Mouse (Mus musculus) heart, embryonic 12.5 days (tissue): Measurements from ENCODE around the gene Zfp143. TPM values are rescaled to one million over a fixed set of nuclear protein-coding genes. Genes with fewer than 3 reads are reported as not detected.
"Not testable (repeated sequence)": the region's sequence is repeated elsewhere in the genome, so short reads cannot be mapped to it uniquely, and the experiment has no call there.

Experiments
- ATAC-seq: fragments of 200-750 bp; cut with Nextera tagmentation; 2 replicates; pipeline ENCODE4 v1.8.0; 2017; ENCODE audit warnings: moderate TSS enrichment, moderate library complexity; ENCODE audit not compliant: insufficient number of reproducible peaks, low FRiP score
- H3K27ac ChIP-seq: fragments of 300-500 bp; sonication (generic); 2 replicates; pipeline ENCODE4 v1.5.1; 2016; ENCODE audit warnings: mild to moderate bottlenecking, moderate library complexity; ENCODE audit not compliant: poor library complexity, severe bottlenecking
- H3K27me3 ChIP-seq: fragments of 300-500 bp; sonication (generic); replicated peaks from 2 replicates; pipeline ENCODE4 v1.6.1; 2016; ENCODE audit warnings: mild to moderate bottlenecking, moderate library complexity
- H3K36me3 ChIP-seq: fragments of 300-500 bp; sonication (generic); 2 replicates; pipeline ENCODE4 v1.6.1; 2016; ENCODE audit warnings: mild to moderate bottlenecking, moderate library complexity
- H3K4me1 ChIP-seq: fragments of 300-500 bp; sonication (generic); replicated peaks from 2 replicates; pipeline ENCODE4 v1.6.1; 2016; ENCODE audit warnings: mild to moderate bottlenecking
- H3K4me2 ChIP-seq: fragments of 300-500 bp; sonication (generic); 2 replicates; pipeline ENCODE4 v1.6.1; 2016; ENCODE audit warnings: mild to moderate bottlenecking, moderate library complexity
- H3K4me3 ChIP-seq: fragments of 300-500 bp; sonication (generic); 2 replicates; pipeline ENCODE4 v1.5.1; 2016; ENCODE audit warnings: mild to moderate bottlenecking
- H3K9ac ChIP-seq: fragments of 300-500 bp; sonication (generic); 2 replicates; pipeline ENCODE4 v1.6.1; 2016; ENCODE audit warnings: mild to moderate bottlenecking, moderate library complexity
- H3K9me3 ChIP-seq: fragments of 300-500 bp; sonication (generic); replicated peaks from 2 replicates; pipeline ENCODE4 v1.6.1; 2016; ENCODE audit warnings: mild to moderate bottlenecking, moderate library complexity
- WGBS: fragments of 180-500 bp; shearing (Covaris S2); methylation state at CpG from one replicate; pipeline ENCODE4 v1.1.7; 2016; 5-methylcytosine and 5-hydroxymethylcytosine counted together
- polyA plus RNA-seq: library from polyadenylated mRNA; unstranded; fragments of >200 nt; fragmentation: Nextera tagmentation; extraction: Ambion mirVana; gene quantifications from 2 replicates; pipeline ENCODE4 v1.2.1, GENCODE M21; 2016

The Zfp143 gene
- polyA plus RNA-seq, 1 experiment from 2014 or later: 17.1 TPM

GRCm38 (mm10) chr7:110120157-110120784 is 59.3 kb downstream of the Zfp143 start:
- H3K9ac ChIP-seq: no peak overlapping the region
- peak overlapping the region; percentile 50 for H3K4me2 ChIP-seq
- no peak for ATAC-seq
- H3K27ac ChIP-seq: no peak overlapping the region
- H3K4me1 ChIP-seq: peaks cover 36% of the 10 kb centered on the region
- H3K4me3 ChIP-seq: 0 out of 2 replicates have a peak overlapping the region, but pooled peaks have one; percentile 10
- no peaks in the 10 kb centered on the region for H3K9me3 ChIP-seq
- no peaks in the 10 kb centered on the region for H3K36me3 ChIP-seq
- H3K27me3 ChIP-seq: no peaks in the 10 kb centered on the region
- WGBS: 75% methylated on average over 2 of the region's 2 CpGs

- peak overlapping the region; percentile 76 for H3K4me2 ChIP-seq
- peak overlapping the region; percentile 84 for H3K27ac ChIP-seq
- H3K9ac ChIP-seq: peak overlapping the region; percentile 68
- ATAC-seq: no peak
- no peaks in the 10 kb centered on the region for H3K9me3 ChIP-seq
- peak overlapping the region; percentile 93 for H3K4me3 ChIP-seq
- 5% methylated on average over 9 of the region's 9 CpGs for WGBS
- 0 out of 2 replicates have a peak, but pooled peaks cover under 1% of the 10 kb centered on the region for H3K36me3 ChIP-seq
- H3K27me3 ChIP-seq: no peaks in the 10 kb centered on the region
- H3K4me1 ChIP-seq: peaks cover 36% of the 10 kb centered on the region
These were observed 60.1 kb downstream of the Zfp143 start for GRCm38 (mm10) chr7:110121162-110121515.

GRCm38 (mm10) chr7:110121516-110122288 is 60.7 kb downstream of the Zfp143 start, which contains the start of gene Wee1:
Gene Wee1 (plus strand): TSS chr7:110122046.
- peak; percentile 98 for ATAC-seq
- Histone ChIP-seq H3K9ac (peak within 1 kb of the TSS; percentile 98), H3K9me3 (no peaks in the 10 kb centered on the region), H3K4me1 (peaks cover 34% of the 10 kb centered on the region), H3K36me3 (peaks cover 6% of the 10 kb centered on the region; the same call in 1 of the 2 replicates), H3K4me3 (peak within 1 kb of the TSS; percentile 93), H3K27me3 (no peaks in the 10 kb centered on the region), H3K4me2 (peak within 1 kb of the TSS; percentile 76), H3K27ac (peak within 1 kb of the TSS; percentile 97)
- under 1% methylated on average over 79 of the region's 81 CpGs for WGBS

GRCm38 (mm10) chr7:110122289-110122564 is 61.2 kb downstream of the Zfp143 start:
- Histone ChIP-seq H3K4me3 (peak overlapping the region; percentile 93), H3K27me3 (no peaks in the 10 kb centered on the region), H3K27ac (peak overlapping the region; percentile 97), H3K36me3 (peaks cover 10% of the 10 kb centered on the region), H3K9ac (peak overlapping the region; percentile 98), H3K4me2 (peak overlapping the region; percentile 76), H3K4me1 (peaks cover 29% of the 10 kb centered on the region), H3K9me3 (no peaks in the 10 kb centered on the region)
- 0% methylated on average over 27 of the region's 27 CpGs for WGBS
- ATAC-seq: no peak

- ATAC-seq: peak; percentile 8; the same call in 1 of the 2 replicates
These were observed 61.8 kb downstream of the Zfp143 start for GRCm38 (mm10) chr7:110122565-110123422.

GRCm38 (mm10) chr7:110123844-110124555 is 63.0 kb downstream of the Zfp143 start:
- peak overlapping the region; percentile 98 for H3K9ac ChIP-seq
- peaks cover 25% of the 10 kb centered on the region for H3K36me3 ChIP-seq
- peak overlapping the region; percentile 93 for H3K4me3 ChIP-seq
- no peaks in the 10 kb centered on the region for H3K27me3 ChIP-seq
- no peaks in the 10 kb centered on the region for H3K9me3 ChIP-seq
- H3K27ac ChIP-seq: peak overlapping the region; percentile 97
- peaks cover 21% of the 10 kb centered on the region; the same call in 1 of the 2 replicates for H3K4me1 ChIP-seq
- H3K4me2 ChIP-seq: peak overlapping the region; percentile 76
- ATAC-seq: no peak
- 41% methylated on average over 12 of the region's 12 CpGs for WGBS

More at GRCm38 (mm10) chr7:110122565-110123422, 61.8 kb downstream of the Zfp143 start:
- Histone ChIP-seq H3K4me1 (peaks cover 29% of the 10 kb centered on the region), H3K9ac (peak overlapping the region; percentile 98), H3K9me3 (no peaks in the 10 kb centered on the region), H3K27ac (peak overlapping the region; percentile 97), H3K27me3 (no peaks in the 10 kb centered on the region), H3K4me2 (peak overlapping the region; percentile 76), H3K4me3 (peak overlapping the region; percentile 93), H3K36me3 (peaks cover 16% of the 10 kb centered on the region)
- 0% methylated on average over 69 of the region's 74 CpGs for WGBS

- WGBS: 94% methylated on average over 2 of the region's 2 CpGs
- no peak overlapping the region for H3K9ac ChIP-seq
- no peak overlapping the region for H3K4me2 ChIP-seq
These were observed 67.5 kb downstream of the Zfp143 start for GRCm38 (mm10) chr7:110128566-110128965.

GRCm38 (mm10) chr7:110132272-110132671 is 71.3 kb downstream of the Zfp143 start:
- WGBS: 83% methylated on average over 2 of the region's 2 CpGs
- H3K36me3 ChIP-seq: peaks cover 84% of the 10 kb centered on the region
- ATAC-seq, H3K27ac ChIP-seq, H3K9me3 ChIP-seq, H3K4me3 ChIP-seq, H3K4me1 ChIP-seq, H3K4me2 ChIP-seq, H3K9ac ChIP-seq, H3K27me3 ChIP-seq: not testable (repeated sequence)

More at GRCm38 (mm10) chr7:110128566-110128965, 67.5 kb downstream of the Zfp143 start:
- H3K27ac ChIP-seq: no peak overlapping the region
- H3K4me3 ChIP-seq: no peak overlapping the region
- peaks cover 63% of the 10 kb centered on the region for H3K36me3 ChIP-seq
- no peaks in the 10 kb centered on the region for H3K9me3 ChIP-seq
- no peak for ATAC-seq
- H3K27me3 ChIP-seq: no peaks in the 10 kb centered on the region
- peaks cover 10% of the 10 kb centered on the region; the same call in 1 of the 2 replicates for H3K4me1 ChIP-seq

GRCm38 (mm10) chr7:110133988-110134387 is 73.0 kb downstream of the Zfp143 start:
- no peak overlapping the region for H3K27ac ChIP-seq
- no peaks in the 10 kb centered on the region for H3K9me3 ChIP-seq
- no peak overlapping the region for H3K4me2 ChIP-seq
- H3K4me1 ChIP-seq: no peaks in the 10 kb centered on the region
- no peak overlapping the region for H3K9ac ChIP-seq
- no peak overlapping the region for H3K4me3 ChIP-seq
- H3K36me3 ChIP-seq: peaks cover 85% of the 10 kb centered on the region
- ATAC-seq: no peak
- no peaks in the 10 kb centered on the region for H3K27me3 ChIP-seq
- 91% methylated on average over 5 of the region's 5 CpGs for WGBS

- ATAC-seq: no peak
- 81% methylated on average over 2 of the region's 2 CpGs for WGBS
- no peak overlapping the region for H3K4me3 ChIP-seq
These were observed 77.5 kb downstream of the Zfp143 start for GRCm38 (mm10) chr7:110138538-110138937.

More at GRCm38 (mm10) chr7:110138538-110138937, 77.5 kb downstream of the Zfp143 start:
- H3K27me3 ChIP-seq: no peaks in the 10 kb centered on the region
- H3K27ac ChIP-seq: no peak overlapping the region
- no peaks in the 10 kb centered on the region for H3K9me3 ChIP-seq
- H3K36me3 ChIP-seq: peaks cover 84% of the 10 kb centered on the region
- H3K4me1 ChIP-seq: 0 out of 2 replicates have a peak, but pooled peaks cover 3% of the 10 kb centered on the region
- H3K4me2 ChIP-seq: no peak overlapping the region
- H3K9ac ChIP-seq: no peak overlapping the region
